Mouse (Mus musculus) ovary, postnatal 14 days (tissue): ENCODE data around the gene Zmynd8.
A peak's percentile ranks its signal among the peaks of the same experiment; 100 is the strongest.

Source experiments
- DNase-seq: peaks from one replicate; pipeline ENCODE4 v3.0.0; 2022; ENCODE audit warnings: low spot score

Gene Zmynd8

DNA sequence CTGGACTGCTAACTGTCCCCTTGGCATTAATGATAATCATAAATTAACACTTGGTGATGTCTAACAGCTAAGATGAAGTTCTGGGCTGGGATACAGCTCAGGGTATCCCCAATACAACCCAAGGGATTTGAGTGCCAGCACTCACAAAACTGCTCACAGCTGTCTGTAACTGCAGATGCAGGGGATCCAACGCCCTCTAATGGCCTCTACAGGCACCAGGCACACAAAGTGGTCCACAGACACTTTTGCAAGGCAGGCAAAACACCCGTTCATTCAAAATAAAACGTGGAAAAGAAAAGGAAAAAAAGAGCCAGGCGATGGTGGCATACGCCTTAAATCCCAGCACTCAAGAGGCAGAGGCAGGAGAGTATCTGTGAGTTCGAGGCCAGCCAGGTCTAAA lies 658 bp upstream of the Zmynd8 start:
- DNase-seq: no peak

DNA sequence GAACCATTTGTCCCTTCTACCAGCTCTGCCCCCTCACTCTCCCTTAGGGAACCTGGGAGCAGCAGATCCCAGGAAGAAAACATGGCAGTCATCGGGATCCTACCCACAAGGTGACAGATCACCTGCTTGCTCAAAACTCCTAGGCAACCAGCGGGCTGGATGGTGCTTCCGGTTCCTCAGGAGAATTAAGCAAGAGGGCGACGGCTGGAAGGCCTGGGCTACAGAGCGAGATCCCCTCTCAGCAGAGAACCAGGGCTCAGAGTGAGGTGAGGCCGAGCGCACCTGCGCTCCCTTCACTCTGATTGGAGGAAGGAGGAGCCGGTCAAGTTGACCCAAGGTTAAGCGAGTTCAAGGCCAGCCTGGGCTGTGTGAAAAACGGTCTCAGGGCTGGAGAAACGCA lies 2.6 kb downstream of the Zmynd8 start:
- no peak for DNase-seq

DNA sequence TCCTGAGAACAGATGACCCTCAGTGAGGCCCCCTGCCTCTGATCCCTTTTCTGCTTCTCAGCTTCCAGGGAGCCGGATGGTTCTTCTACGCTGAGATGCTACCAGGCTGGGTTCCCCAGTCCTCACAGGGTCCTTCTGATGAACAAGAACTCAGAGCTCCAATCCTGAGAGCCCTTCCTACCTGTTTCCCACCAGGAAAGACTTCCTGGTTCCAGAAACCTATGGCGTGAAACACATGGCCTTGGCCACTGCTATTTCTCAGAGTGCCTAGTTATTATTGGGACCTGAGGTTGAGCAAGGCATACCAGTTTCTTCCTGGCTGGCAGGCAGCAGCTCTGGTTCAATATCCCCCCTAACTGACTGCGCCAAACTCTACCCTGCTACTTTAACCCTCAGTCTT lies 3.1 kb downstream of the Zmynd8 start:
- DNase-seq: no peak

DNA sequence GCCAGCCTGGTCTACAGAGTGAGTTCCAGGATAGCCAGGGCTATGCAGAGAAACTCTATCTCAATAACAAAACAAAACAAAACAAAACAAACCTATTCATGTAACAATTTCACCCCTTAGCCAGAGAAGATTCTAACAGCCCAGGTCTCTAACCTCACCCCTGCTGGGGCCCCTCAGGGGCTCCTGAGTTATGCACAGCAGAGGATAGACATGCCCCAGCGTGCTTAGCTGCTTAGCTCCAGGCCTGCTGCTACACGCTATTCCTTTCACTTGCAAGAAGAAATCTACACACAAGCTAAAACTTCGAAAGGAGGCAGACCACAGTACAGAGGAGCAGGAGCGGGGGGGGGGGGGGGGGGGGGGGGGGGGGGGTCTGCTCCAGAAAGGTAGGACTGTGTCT lies 4.3 kb downstream of the Zmynd8 start:
- no peak for DNase-seq

DNA sequence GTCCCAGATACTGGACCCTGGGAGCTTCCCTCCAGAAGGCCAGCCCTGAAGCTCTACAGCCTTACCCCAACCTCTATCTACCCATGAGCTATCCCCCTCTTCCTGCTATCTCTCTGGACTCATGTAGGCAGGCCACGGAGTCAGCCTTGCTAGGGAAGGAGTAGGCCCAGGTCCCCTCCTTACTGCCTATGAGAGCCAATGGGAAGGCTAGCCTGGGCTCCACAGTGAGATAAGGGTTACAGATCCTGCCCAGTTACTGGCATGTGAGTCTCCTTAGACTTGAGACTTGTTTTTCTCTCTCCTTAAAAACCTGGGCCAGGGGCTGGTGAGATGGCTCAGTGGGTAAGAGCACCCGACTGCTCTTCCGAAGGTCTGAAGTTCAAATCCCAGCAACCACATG lies 5.6 kb downstream of the Zmynd8 start:
- no peak for DNase-seq

DNA sequence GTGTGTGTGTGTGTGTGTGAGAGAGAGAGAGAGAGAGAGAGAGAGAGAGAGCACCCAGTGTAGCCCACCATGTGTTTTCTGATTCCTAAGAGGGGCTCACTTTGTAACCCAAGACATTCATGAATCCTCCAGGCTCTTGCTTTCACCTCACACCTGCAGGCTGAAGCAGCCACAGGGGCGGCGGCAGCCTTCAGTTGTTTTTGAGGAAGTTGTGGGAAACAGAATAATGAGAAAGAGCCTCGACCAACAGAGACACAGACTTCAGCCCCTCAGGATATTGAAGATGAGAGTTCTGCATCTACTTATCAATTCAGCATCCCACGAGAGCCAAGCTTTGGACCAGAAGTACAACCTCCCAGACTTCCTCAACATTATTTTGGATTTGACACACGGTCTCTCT lies 6.2 kb downstream of the Zmynd8 start:
- DNase-seq: no peak

DNA sequence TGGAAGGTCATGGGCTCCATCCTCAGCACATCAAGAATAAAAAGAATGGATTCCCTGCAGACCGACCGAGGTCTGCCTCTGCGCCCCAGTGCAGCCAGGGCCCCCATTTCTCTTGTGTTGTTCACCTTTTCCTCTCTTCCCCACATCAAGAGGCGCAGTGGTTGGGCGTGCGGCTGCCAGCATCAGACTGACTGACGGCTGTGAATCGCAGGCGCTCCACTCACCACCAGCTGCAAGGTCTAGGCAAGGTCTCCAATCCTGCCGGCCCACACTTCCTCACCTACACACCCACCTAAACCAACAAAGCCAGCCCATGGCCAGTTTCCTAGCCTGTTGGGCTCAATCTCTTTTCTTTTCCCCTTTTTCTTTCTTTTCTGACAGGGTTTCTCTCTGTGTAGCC lies 8.4 kb downstream of the Zmynd8 start:
- DNase-seq: no peak

DNA sequence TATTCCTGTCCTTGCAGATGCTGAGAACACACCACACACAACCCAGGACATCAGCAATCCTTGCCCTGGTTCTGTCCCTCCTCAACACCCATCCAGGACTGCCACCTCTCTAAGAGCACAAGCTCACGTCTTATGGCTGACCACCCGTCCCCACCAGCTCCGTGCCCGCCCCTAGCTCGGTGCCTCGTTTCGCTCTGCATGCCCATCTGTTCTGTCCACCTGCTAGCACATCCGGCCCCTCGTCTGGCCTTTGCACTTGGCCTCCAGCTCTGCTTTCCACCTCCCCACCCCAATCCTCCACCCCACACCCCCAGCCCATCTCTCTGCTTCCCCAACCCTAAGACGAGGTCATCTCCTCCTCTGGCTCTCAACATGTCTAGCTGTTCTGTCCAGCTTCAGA lies 8.9 kb downstream of the Zmynd8 start:
- DNase-seq: no peak

DNA sequence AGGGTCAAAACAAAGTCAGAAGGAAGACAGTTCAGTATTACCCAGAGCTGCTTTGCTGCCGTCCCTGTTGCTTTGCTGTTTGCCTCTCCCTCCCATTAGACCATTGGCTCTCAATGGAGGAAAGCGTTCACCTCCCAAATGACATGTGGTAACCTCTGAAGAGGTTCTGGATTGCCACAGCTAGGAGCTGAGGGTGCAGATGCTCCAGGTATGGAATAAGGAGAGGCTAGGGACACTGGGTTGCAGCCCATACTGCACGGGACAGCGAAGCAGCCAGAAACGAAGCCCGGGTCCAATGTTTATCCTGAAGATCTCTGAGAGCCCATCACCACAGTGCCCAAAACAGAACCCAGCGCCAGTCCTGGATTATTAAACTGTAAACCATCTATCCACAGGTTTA lies 9.6 kb downstream of the Zmynd8 start:
- no peak for DNase-seq

DNA sequence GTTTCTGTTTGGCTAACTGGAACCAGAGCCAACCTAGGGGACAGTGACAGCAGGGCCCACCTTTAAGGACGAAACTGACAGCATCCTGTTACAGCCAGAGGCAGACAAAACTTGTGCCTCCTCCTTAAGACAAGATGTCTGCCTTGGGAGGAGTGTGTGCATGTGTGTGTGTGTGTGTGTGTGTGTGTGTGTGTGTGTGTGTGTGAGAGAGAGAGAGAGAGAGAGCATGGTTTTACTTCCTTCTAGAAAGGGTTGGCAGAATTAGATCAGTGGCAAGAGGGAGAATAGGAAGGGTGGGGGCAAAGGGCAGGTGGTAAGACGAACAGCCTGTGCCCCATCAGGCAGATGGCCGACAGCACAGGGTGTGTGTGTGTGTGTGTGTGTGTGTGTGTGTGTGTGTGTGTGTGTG lies 10.0 kb downstream of the Zmynd8 start:
- DNase-seq: no peak

DNA sequence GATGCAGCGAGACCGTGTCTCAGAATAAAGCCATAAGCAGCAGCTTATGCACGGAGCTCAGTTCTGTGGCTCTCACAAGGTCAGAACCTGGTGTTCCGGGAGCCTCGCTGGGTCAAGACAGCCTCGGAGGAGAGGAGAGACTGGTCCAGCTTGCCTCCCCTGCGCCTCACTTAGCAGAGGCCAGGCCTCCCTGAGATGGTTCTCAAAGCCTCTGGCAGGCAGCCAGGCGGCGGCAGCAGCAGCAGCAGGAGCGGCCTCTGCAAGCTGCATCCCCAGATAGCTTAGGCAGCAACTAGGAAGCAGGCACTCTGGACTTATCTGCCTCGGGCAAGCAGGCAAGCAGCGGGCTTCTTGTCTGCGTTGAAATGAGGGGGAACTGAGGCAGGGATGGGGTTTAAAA lies 10.4 kb downstream of the Zmynd8 start:
- DNase-seq: peak; percentile 68

DNA sequence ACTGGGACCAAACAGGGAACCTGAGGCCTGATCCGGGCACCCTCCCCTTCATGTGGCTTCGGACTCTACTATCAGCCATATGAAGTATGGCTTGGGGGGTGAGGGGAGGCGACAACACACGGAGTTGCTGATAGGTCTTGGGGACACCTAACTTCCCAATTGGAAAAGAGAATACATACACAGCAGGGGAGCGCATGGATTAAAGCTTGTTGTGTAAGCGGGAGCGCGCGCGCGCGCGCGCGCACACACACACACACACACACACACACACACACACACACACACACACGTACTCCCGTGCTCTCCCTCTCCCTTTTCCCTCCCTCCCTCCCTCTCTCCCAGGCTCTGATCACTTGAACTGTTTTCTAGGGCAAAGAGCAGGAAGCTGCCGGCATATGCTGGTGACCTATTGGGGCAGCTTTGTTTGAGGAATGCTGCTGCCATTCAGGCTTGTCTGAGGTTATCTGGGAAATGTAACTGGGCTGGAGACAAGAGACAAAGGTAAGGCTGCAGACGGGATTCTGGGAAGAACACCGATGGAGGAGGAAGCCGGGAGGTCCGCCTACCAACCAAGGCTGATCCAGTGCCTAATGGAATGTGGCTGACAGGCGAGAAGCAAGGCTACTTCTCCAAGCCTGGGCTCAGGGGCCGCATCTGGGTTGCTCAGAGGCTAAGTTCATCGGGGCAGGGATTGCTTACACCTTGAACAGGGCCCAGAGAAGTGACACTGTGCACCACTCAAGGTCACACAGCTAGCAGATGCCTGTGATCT lies 11.8 kb downstream of the Zmynd8 start:
- no peak for DNase-seq

DNA sequence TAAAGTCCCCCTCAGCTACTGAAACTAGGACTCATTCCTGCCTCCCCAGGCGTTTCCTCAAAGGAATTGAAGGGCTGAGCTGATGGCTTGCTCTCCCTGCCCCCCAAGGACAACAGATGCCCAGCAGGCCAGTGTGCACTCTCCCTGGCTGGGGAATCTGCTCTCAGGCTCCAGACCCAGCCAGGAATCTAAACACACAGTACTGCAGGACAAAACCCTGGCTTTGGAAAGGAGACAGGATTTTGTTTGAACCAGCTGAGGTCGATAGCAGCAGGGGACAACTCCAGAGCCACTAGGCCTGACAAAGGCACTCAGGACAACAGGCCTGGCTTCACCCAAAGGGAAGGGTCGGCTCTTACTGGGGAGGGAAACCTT lies 12.3 kb downstream of the Zmynd8 start:
- no peak for DNase-seq

DNA sequence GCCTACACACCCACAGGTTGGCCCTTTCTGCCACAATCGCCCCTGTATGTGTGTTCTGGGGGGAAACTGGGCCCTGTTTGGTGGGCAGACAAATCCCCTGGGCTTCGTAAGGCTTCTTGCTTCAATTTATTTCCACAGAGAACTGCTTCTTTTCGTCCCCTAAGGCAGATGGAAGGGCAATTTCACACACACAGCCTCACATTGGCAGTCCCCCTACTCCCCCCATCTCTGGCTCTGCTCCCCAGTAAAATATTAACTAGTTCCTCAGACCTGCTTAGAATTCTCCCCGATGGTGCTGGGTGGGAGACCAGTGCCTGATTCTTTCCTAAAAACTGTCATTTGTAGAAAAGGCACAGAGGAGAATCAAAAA lies 12.9 kb downstream of the Zmynd8 start:
- no peak for DNase-seq

DNA sequence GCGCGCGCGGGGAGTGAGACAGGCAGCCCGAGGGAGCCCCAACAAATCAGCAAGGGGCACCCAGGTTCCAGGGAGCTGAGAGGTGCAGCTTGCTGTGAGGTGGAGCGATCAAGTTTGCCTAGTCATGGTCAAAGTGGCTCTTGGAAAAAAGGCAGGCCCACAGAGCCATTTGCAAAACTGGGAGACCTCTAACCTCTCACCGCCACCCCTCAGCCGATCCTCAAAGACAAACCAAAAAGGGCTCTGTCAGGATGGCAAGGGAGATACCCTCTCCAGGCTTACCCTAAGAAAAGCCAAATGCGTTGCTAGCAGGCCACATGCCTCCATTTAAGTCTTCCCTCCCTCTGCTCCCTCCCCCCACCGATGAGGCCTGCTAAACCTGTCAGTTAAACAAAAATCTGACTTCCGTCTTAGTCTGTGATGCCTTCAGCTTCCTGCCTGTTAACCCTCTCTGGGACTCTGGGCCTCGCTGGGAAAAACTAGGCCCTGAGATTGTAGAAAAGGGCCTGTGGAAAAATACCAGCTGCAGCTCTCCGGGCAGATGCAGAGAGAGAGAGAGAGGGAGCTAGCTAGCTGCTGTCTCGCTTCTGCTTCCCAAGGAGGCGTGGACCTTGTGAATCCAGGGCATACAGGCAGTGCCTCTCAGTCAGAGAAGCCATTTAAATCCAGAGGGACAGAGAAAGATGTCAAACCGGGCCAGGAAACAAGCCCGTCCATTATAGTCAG lies 13.4 kb downstream of the Zmynd8 start:
- no peak for DNase-seq

DNA sequence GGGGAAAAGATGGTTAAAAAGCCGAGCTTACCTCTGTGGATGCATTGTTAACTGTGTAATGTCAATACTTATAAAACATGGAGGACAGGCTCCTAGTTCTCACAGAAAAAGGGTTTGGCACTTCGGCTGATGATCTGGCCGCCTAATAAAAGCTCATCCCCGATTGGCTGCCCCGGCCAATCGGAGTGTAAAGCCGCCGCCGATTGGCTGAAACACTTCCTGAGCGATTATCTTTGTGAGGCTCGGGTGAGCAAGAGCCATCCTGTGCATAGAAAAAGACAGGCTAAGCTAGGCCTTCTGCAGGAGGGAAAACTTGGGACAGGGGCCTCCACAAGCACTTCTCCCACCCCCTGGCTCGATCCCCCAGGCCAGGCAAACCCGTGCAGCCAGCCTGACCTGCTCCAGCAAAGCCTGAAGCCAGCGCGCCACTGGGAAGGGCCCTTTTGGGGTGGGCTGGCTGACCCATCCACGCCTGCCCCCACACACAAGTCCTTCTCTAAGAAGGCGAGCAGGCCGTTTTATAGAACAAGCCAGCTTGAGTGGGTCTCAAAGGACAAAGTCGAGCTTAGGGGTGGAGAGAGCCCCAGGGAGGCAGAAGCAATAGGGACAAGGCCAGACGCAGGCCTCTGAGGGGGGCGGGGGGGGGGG lies 14.1 kb downstream of the Zmynd8 start:
- peak; percentile 97 for DNase-seq

DNA sequence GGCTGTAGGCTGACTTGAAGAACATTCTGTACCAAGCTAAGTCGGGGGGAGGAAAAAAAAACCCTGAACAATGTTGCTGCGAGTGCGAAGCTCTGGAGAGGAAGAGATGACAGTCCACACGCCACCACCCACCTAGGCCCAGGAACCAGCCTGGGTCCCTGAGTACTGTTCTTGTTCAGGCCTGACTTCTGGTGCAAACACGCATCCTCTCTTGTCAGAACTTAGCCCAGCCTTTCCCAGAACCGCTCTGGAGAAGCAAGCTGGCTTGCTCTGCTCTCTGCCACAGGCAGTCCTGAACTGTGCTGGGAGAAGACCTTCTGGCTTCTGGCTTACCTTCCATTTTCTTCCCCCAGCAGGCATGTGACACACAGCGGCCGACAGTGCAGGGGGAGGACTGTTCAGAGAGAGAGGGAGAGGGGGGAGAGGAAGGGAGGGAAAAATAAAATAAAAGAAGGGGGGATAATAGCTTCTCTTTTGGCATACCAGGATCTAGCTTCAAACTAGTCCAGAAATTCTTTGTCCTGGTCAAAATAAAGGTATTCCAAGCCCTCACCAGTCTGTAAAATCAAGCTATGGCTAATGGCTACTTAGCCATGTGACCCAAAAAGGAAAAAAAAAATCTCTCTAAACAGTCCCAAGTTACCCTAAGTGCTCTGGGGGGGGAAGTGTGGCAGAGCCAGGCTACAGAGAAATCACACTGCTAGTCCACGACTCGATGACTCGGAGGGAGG lies 14.8 kb downstream of the Zmynd8 start:
- no peak for DNase-seq

DNA sequence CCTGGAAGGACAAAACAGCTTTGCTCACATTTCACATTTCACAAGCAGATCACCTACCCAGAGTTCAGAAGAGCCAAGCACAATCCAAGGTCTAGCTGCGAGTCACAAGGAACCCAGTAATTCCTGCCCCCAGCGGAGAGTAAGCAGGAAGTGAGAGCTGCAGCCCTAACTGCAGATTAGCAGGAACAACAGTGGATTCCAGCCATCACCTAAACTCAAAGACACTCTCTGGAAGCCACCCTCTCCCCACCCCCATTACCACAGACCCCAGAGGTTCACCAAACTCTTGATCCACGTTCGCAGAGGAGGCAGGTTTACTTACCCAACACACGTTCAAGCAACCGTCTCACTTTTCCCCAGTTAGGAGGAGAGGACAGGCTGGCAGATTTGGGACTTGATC lies 15.8 kb downstream of the Zmynd8 start:
- DNase-seq: no peak

DNA sequence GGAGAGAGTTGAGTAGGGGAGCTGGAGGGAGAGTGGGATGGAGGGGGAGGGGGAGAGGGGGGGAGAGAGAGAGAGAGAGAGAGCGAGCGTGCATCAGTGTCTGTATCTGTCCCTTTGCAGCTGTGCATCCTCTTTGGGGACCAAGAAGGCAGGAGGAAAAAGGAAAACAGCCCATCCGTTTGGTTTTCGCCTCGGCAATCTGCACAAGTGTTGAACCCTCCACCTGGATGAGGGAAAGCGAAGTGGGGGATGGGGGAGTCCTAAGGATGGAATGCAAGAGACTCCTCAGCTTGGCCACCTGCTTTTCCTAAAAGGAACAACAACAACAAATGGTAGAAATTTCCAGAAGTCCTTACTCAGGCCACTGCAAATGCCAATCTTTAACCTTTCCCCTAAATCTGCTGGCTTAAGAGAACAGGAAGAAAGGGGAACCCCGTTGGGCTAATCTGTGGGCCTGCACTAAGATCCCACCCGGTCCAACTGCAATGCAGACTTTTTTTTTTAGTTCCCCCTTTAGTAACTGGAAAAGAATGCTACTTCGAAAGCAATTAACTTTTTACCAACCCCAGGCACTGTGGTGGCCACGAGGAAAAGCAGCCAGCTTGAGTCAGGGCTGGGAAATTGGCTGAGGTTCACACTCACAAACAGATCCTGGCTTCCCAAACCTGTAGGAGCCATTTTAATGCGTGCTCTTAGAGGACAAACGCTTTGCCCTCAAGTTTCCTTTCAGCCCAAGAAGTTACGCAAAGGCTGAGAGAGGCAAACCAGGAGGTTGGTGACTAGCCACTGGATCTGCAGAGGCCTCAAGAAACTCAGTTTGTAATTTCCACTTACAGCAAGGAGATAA lies 17.0 kb downstream of the Zmynd8 start:
- no peak for DNase-seq

DNA sequence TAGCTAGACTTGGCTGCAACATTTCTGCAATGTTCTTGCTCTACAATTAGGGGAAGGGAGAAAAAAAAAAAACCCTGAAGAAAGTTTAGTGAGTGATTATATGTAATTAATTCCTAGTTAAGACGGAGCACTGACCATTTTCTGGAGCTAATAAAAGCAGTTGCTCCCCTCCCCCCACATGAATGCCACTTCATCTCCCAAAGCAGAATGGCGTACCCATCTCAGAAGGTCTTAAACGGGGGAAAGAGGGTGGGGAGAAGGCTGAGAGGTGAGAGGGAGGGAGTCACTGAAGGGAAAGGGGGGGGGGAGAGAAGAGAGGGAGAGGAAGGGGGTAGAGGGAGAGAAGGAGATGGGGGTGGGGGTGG lies 17.6 kb downstream of the Zmynd8 start:
- no peak for DNase-seq

DNA sequence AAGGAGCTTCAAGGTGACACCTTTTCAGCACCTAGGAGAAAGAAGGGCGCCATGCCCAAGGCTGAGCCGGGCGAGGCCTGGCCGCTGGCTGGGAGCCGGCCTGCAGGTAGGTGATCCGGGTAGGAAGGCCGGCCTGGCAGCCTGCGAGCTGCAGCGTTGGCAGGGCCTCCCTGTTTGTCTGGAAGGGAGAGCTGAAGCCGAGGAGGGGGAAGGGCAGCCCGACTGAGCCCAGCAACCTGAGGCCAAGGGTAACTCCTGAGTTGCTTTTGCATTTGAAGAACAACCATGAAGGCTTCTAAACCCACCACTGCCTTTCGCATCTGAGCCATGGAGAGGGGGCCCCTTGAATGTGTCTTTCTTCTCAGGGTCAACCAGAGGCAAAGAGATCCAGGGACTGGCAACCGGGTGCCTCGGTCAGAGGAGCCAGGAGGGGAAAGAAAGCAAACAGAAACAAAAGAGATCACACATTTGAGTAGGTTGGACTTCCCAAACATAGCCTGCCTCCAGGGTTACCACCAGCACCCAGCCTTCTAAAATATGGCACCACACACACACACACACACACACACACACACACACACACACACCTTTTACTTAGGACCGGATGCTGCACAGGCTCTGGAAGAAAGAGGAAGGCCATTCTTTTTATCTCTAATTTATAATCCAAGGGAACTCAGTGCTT lies 18.2 kb downstream of the Zmynd8 start:
- DNase-seq: no peak
